Mouse (Mus musculus) heart, embryonic 13.5 days (tissue): ENCODE results near the gene Des. TPM values are rescaled to one million over a fixed set of nuclear protein-coding genes. Genes with fewer than 3 reads are reported as not detected.
A peak's percentile ranks its signal among the peaks of the same experiment; 100 is the strongest.

Experiments
- ATAC-seq: fragments of 200-750 bp; cut with Nextera tagmentation; 2 replicates; pipeline ENCODE4 v1.8.0; 2017; ENCODE audit warnings: moderate TSS enrichment; ENCODE audit not compliant: insufficient number of reproducible peaks, low FRiP score, low TSS enrichment; ENCODE audit errors: extremely low read depth
- H3K27ac ChIP-seq: fragments of 300-500 bp; sonication (generic); replicated peaks from 2 replicates; pipeline ENCODE4 v1.5.1; 2015; ENCODE audit warnings: moderate library complexity, mild to moderate bottlenecking, inconsistent platforms
- H3K27me3 ChIP-seq: fragments of 300-500 bp; sonication (generic); replicated peaks from 2 replicates; pipeline ENCODE4 v1.6.1; 2015; ENCODE audit warnings: mild to moderate bottlenecking, inconsistent platforms
- H3K36me3 ChIP-seq: fragments of 300-500 bp; sonication (generic); 2 replicates; pipeline ENCODE4 v1.6.1; 2015; ENCODE audit warnings: mild to moderate bottlenecking, inconsistent platforms
- H3K4me1 ChIP-seq: fragments of 300-500 bp; sonication (generic); 2 replicates; pipeline ENCODE4 v1.6.1; 2015; ENCODE audit warnings: inconsistent platforms
- H3K4me2 ChIP-seq: fragments of 300-500 bp; sonication (generic); 2 replicates; pipeline ENCODE4 v1.6.1; 2015; ENCODE audit warnings: inconsistent platforms, mild to moderate bottlenecking, moderate library complexity
- H3K4me3 ChIP-seq: fragments of 300-500 bp; sonication (generic); 2 replicates; pipeline ENCODE4 v1.5.1; 2015; ENCODE audit warnings: moderate library complexity, mild to moderate bottlenecking, inconsistent platforms
- H3K9ac ChIP-seq: fragments of 300-500 bp; sonication (generic); 2 replicates; pipeline ENCODE4 v1.6.1; 2015; ENCODE audit warnings: inconsistent platforms, mild to moderate bottlenecking, moderate library complexity
- H3K9me3 ChIP-seq: fragments of 300-500 bp; sonication (generic); 2 replicates; pipeline ENCODE4 v1.6.1; 2016; ENCODE audit warnings: inconsistent platforms
- WGBS: fragments of 180-500 bp; shearing (Covaris S2); methylation state at CpG from one replicate; pipeline ENCODE4 v1.1.7; 2015; ENCODE audit warnings: mixed read lengths; 5-methylcytosine and 5-hydroxymethylcytosine counted together
- polyA plus RNA-seq: library from polyadenylated mRNA; unstranded; fragments of >200 nt; fragmentation: Nextera tagmentation; extraction: Ambion mirVana; gene quantifications from 2 replicates; pipeline ENCODE4 v1.2.1, GENCODE M21; 2015

Des gene
- polyA plus RNA-seq, 1 experiment from 2014 or later = 393 TPM

- peaks cover 49% of the 10 kb centered on the region for H3K36me3 ChIP-seq
- no peak for ATAC-seq
- H3K9ac ChIP-seq = peak overlapping the region; percentile 74
- H3K4me2 ChIP-seq = no peak overlapping the region
- no peak overlapping the region for H3K27ac ChIP-seq
- no peak overlapping the region for H3K4me3 ChIP-seq
- H3K27me3 ChIP-seq = peaks cover 47% of the 10 kb centered on the region
- WGBS = 17% methylated on average over 4 of the region's 4 CpGs
- peaks cover 79% of the 10 kb centered on the region for H3K4me1 ChIP-seq
- no peaks in the 10 kb centered on the region for H3K9me3 ChIP-seq
These were observed 26.0 kb downstream of the Des start for GRCm38 (mm10) chr1:75386149-75386548.

- peak overlapping the region; percentile 74 for H3K9ac ChIP-seq
- ATAC-seq = peak; percentile 24; the same call in 1 of the 2 replicates
- peaks cover 47% of the 10 kb centered on the region for H3K27me3 ChIP-seq
- H3K4me1 ChIP-seq = peaks cover 80% of the 10 kb centered on the region
- 25% methylated on average over 7 of the region's 7 CpGs for WGBS
- peaks cover 59% of the 10 kb centered on the region for H3K36me3 ChIP-seq
- H3K4me3 ChIP-seq = peak overlapping the region; percentile 33
- no peaks in the 10 kb centered on the region for H3K9me3 ChIP-seq
- H3K27ac ChIP-seq = 0 out of 2 replicates have a peak overlapping the region, but pooled peaks have one; percentile 21
- H3K4me2 ChIP-seq = peak overlapping the region; percentile 60
These were observed 27.4 kb downstream of the Des start for GRCm38 (mm10) chr1:75387469-75387928.

- H3K27me3 ChIP-seq = peaks cover 47% of the 10 kb centered on the region
- peaks cover 56% of the 10 kb centered on the region for H3K36me3 ChIP-seq
- peaks cover 80% of the 10 kb centered on the region for H3K4me1 ChIP-seq
- H3K9me3 ChIP-seq = no peaks in the 10 kb centered on the region
- 0 out of 2 replicates have a peak overlapping the region, but pooled peaks have one; percentile 21 for H3K27ac ChIP-seq
- ATAC-seq = no peak
- H3K4me3 ChIP-seq = peak overlapping the region; percentile 33
- peak overlapping the region; percentile 74 for H3K9ac ChIP-seq
- H3K4me2 ChIP-seq = peak overlapping the region; percentile 60
- WGBS = 12% methylated on average over 94 of the region's 94 CpGs
These were observed 28.1 kb downstream of the Des start for GRCm38 (mm10) chr1:75387929-75388897.

GRCm38 (mm10) chr1:75388898-75389515 lies 28.9 kb downstream of the Des start:
- Histone ChIP-seq H3K9ac (peak overlapping the region; percentile 74), H3K27ac (no peak overlapping the region), H3K36me3 (peaks cover 51% of the 10 kb centered on the region), H3K4me3 (peak overlapping the region; percentile 33; the same call in 1 of the 2 replicates), H3K9me3 (no peaks in the 10 kb centered on the region), H3K4me2 (peak overlapping the region; percentile 60), H3K4me1 (peaks cover 81% of the 10 kb centered on the region), H3K27me3 (peaks cover 47% of the 10 kb centered on the region)
- no peak for ATAC-seq
- 39% methylated on average over 23 of the region's 23 CpGs for WGBS

GRCm38 (mm10) chr1:75393139-75393538 lies 33.0 kb downstream of the Des start:
- peaks cover 21% of the 10 kb centered on the region for H3K27me3 ChIP-seq
- H3K9ac ChIP-seq = peak overlapping the region; percentile 78
- peak; percentile 69; the same call in 1 of the 2 replicates for ATAC-seq
- H3K4me1 ChIP-seq = peaks cover 57% of the 10 kb centered on the region
- peak overlapping the region; percentile 40 for H3K4me2 ChIP-seq
- H3K9me3 ChIP-seq = no peaks in the 10 kb centered on the region
- WGBS = 18% methylated on average over 9 of the region's 9 CpGs
- H3K36me3 ChIP-seq = peaks cover 76% of the 10 kb centered on the region
- peak overlapping the region; percentile 97 for H3K27ac ChIP-seq
- no peak overlapping the region for H3K4me3 ChIP-seq

- H3K4me2 ChIP-seq = peak overlapping the region; percentile 40
- peak overlapping the region; percentile 97 for H3K27ac ChIP-seq
- no peaks in the 10 kb centered on the region for H3K9me3 ChIP-seq
- H3K9ac ChIP-seq = peak overlapping the region; percentile 78
- 88% methylated on average over 3 of the region's 3 CpGs for WGBS
- H3K4me3 ChIP-seq = no peak overlapping the region
- peaks cover 69% of the 10 kb centered on the region for H3K36me3 ChIP-seq
- H3K4me1 ChIP-seq = peaks cover 56% of the 10 kb centered on the region
- no peak for ATAC-seq
- peaks cover 14% of the 10 kb centered on the region for H3K27me3 ChIP-seq
These were observed 33.7 kb downstream of the Des start for GRCm38 (mm10) chr1:75393846-75394245.

- Histone ChIP-seq H3K9me3 (no peaks in the 10 kb centered on the region), H3K27me3 (no peaks in the 10 kb centered on the region), H3K4me3 (peak overlapping the region; percentile 50; the same call in 1 of the 2 replicates), H3K36me3 (peaks cover 65% of the 10 kb centered on the region), H3K4me1 (peaks cover 74% of the 10 kb centered on the region), H3K9ac (peak overlapping the region; percentile 86), H3K27ac (peak overlapping the region; percentile 100), H3K4me2 (peak overlapping the region; percentile 75)
- 3% methylated on average over 9 of the region's 9 CpGs for WGBS
- ATAC-seq = peak; percentile 57; the same call in 1 of the 2 replicates
These were observed 38.8 kb downstream of the Des start for GRCm38 (mm10) chr1:75398761-75399402.

- ATAC-seq = peak; percentile 80
- WGBS = 5% methylated on average over 15 of the region's 15 CpGs
- peaks cover 69% of the 10 kb centered on the region for H3K36me3 ChIP-seq
These were observed 39.8 kb downstream of the Des start for GRCm38 (mm10) chr1:75399755-75400492.

GRCm38 (mm10) chr1:75400493-75401115 lies 40.5 kb downstream of the Des start:
- peak overlapping the region; percentile 50 for H3K4me3 ChIP-seq
- H3K4me2 ChIP-seq = peak overlapping the region; percentile 75
- peaks cover 71% of the 10 kb centered on the region for H3K36me3 ChIP-seq
- 20% methylated on average over 6 of the region's 6 CpGs for WGBS
- no peaks in the 10 kb centered on the region for H3K27me3 ChIP-seq
- ATAC-seq = no peak
- no peaks in the 10 kb centered on the region for H3K9me3 ChIP-seq
- peak overlapping the region; percentile 100 for H3K27ac ChIP-seq
- H3K4me1 ChIP-seq = peaks cover 71% of the 10 kb centered on the region
- peak overlapping the region; percentile 86 for H3K9ac ChIP-seq

More at GRCm38 (mm10) chr1:75399755-75400492, 39.8 kb downstream of the Des start:
- Histone ChIP-seq H3K27ac (peak overlapping the region; percentile 100), H3K9me3 (no peaks in the 10 kb centered on the region), H3K4me1 (peaks cover 74% of the 10 kb centered on the region), H3K27me3 (no peaks in the 10 kb centered on the region), H3K9ac (peak overlapping the region; percentile 86), H3K4me3 (peak overlapping the region; percentile 50), H3K4me2 (peak overlapping the region; percentile 75)

- 0 out of 2 replicates have a peak overlapping the region, but pooled peaks have one; percentile 9 for H3K27ac ChIP-seq
- no peak for ATAC-seq
- H3K4me1 ChIP-seq = peaks cover 85% of the 10 kb centered on the region
- no peak overlapping the region for H3K4me3 ChIP-seq
- H3K9me3 ChIP-seq = no peaks in the 10 kb centered on the region
- WGBS = 76% methylated on average over 3 of the region's 3 CpGs
- no peak overlapping the region for H3K9ac ChIP-seq
- H3K36me3 ChIP-seq = peaks cover 89% of the 10 kb centered on the region
- H3K27me3 ChIP-seq = no peaks in the 10 kb centered on the region
- H3K4me2 ChIP-seq = no peak overlapping the region
These were observed 45.4 kb downstream of the Des start for GRCm38 (mm10) chr1:75405547-75405946.
